Comparison of ENCODE assay signal across 16 mouse cellular contexts in genomic region chr17:35097164-35097655, GRCm38 (mm10). TPM values are rescaled to one million over a fixed set of nuclear protein-coding genes. Genes with fewer than 3 reads are reported as not detected.
DNase-seq lines count a peak whose midpoint lies in the region; ATAC-seq and TF ChIP-seq lines count a peak whose summit lies in the region.
"Had no signal": no experiment of that assay in that cellular context is flagged by ENCODE, and none has a peak within 500 bp of the region (broad histone marks: within the 10 kb centered on the region; RNA-seq: fewer than 3 reads in every experiment).

No protein-coding gene starts in this region.

- DNase-seq in embryonic facial prominence, embryonic 10.5 days (ENCODE audit: low spot score), result no peak
- peak; percentile 57 for DNase-seq in lung, postnatal 10 days
- no peak for DNase-seq in lung, adult 18-20 months
- DNase-seq in cerebellum, adult 2 months, result peak; percentile 72 to 78
- peak; percentile 61 for DNase-seq in left cerebral cortex, postnatal 4 days
- no peak for DNase-seq in ovary, postnatal 36 days (ENCODE audit: low spot score)
- no peak for DNase-seq in yolk sac, embryonic 10.5 days (ENCODE audit: low spot score)

- H3K36me3 ChIP-seq in embryonic facial prominence, embryonic 13.5 days, result peaks cover 99% of the 10 kb centered on the region
- peaks cover 97% of the 10 kb centered on the region for H3K36me3 ChIP-seq in embryonic facial prominence, embryonic 10.5 days (replicated peaks)

- WGBS in embryonic facial prominence, embryonic 13.5 days, result 82% methylated on average over 12 of the region's 12 CpGs
- 81% methylated on average over 12 of the region's 12 CpGs for WGBS in embryonic facial prominence, embryonic 10.5 days
- WGBS in cerebellum, adult 2 months, result 13% methylated on average over 12 of the region's 12 CpGs

- 0 out of 2 replicates have a peak, but pooled peaks have one; percentile 41 for TF ChIP-seq CTCF in cerebellum, adult 2 months (IDR thresholded peaks at IDR 0.05; ENCODE audit: borderline replicate concordance, insufficient read depth, low read depth, low read length)

- H3K27ac ChIP-seq in embryonic facial prominence, embryonic 13.5 days, result no peak overlapping the region
- H3K27ac ChIP-seq in embryonic facial prominence, embryonic 10.5 days (replicated peaks), result no peak overlapping the region
- peak overlapping the region; percentile 86 for H3K27ac ChIP-seq in cerebellum, adult 2 months (ENCODE audit: insufficient read depth, low read length)
- H3K27ac ChIP-seq: hindbrain, embryonic 12.5 days; neural tube, embryonic 13.5 days had no signal

- no peak for ATAC-seq in embryonic facial prominence, embryonic 13.5 days (ENCODE audit: insufficient number of reproducible peaks, insufficient read depth, low FRiP score, low TSS enrichment, low read depth)

- intact Hi-C loops in left cerebral cortex, postnatal 4 days (cut with DNase I), result no loop called here

- H3K4me3 ChIP-seq in embryonic facial prominence, embryonic 13.5 days, result no peak overlapping the region
- H3K4me3 ChIP-seq in embryonic facial prominence, embryonic 10.5 days, result no peak overlapping the region
- H3K4me3 ChIP-seq in cerebellum, adult 2 months (replicated peaks; ENCODE audit: insufficient read depth, low read depth, low read length), result no peak overlapping the region
- H3K4me3 ChIP-seq: hindbrain, embryonic 12.5 days; megakaryocyte, embryonic 14.5 days; neural tube, embryonic 13.5 days had no signal

- H3K27me3 ChIP-seq in embryonic facial prominence, embryonic 13.5 days, result no peaks in the 10 kb centered on the region
- H3K27me3 ChIP-seq in embryonic facial prominence, embryonic 10.5 days (replicated peaks; ENCODE audit: low read depth, poor library complexity, severe bottlenecking), result no peaks in the 10 kb centered on the region
- no peaks in the 10 kb centered on the region for H3K27me3 ChIP-seq in cerebellum, adult 2 months (ENCODE audit: control insufficient read depth, insufficient read depth, low read length)
- H3K27me3 ChIP-seq: hindbrain, embryonic 12.5 days; megakaryocyte, embryonic 14.5 days; neural tube, embryonic 13.5 days had no signal

- H3K4me2 ChIP-seq in embryonic facial prominence, embryonic 13.5 days, result no peak overlapping the region
- H3K4me2 ChIP-seq: hindbrain, embryonic 12.5 days; neural tube, embryonic 13.5 days had no signal

- H3K9me3 ChIP-seq in embryonic facial prominence, embryonic 13.5 days, result no peaks in the 10 kb centered on the region
- no peaks in the 10 kb centered on the region for H3K9me3 ChIP-seq in embryonic facial prominence, embryonic 10.5 days
- H3K9me3 ChIP-seq: hindbrain, embryonic 12.5 days; megakaryocyte, embryonic 14.5 days; neural tube, embryonic 13.5 days had no signal

- peak overlapping the region; percentile 44; the same call in 1 of the 2 replicates for H3K9ac ChIP-seq in embryonic facial prominence, embryonic 13.5 days
- H3K9ac ChIP-seq: hindbrain, embryonic 12.5 days; neural tube, embryonic 13.5 days had no signal

- no peaks in the 10 kb centered on the region for H3K4me1 ChIP-seq in embryonic facial prominence, embryonic 13.5 days
- no peaks in the 10 kb centered on the region; the same call in 1 of the 2 replicates for H3K4me1 ChIP-seq in embryonic facial prominence, embryonic 10.5 days
- H3K4me1 ChIP-seq in cerebellum, adult 2 months (ENCODE audit: control insufficient read depth, insufficient read depth, low read length), result peaks cover 76% of the 10 kb centered on the region
- H3K4me1 ChIP-seq: hindbrain, embryonic 12.5 days; neural tube, embryonic 13.5 days had no signal

- TF ChIP-seq POLR2A in cerebellum, adult 2 months (IDR thresholded peaks at IDR 0.05; ENCODE audit: borderline replicate concordance, insufficient read depth, low read length), result no peak

RNA-seq across cellular contexts. Expression of gene Abhd16a, which starts 8.1 kb away (rescaled TPM):
- 89.6 and 90.1 TPM in 2 replicates for polyA plus RNA-seq in embryonic facial prominence, embryonic 13.5 days (2015; fragmentation: Nextera tagmentation; extraction: Ambion mirVana)
- 59.4 and 60.0 TPM in 2 replicates for polyA plus RNA-seq in embryonic facial prominence, embryonic 10.5 days (2016; fragmentation: Nextera tagmentation; extraction: Ambion mirVana)
- 337 and 394 TPM in 2 replicates for polyA plus RNA-seq in cerebellum, adult 2 months (2012; rRNA removed)
- total RNA-seq in left cerebral cortex, postnatal 4 days (2021), result 10 to 100 TPM; 66.7 to 73.6 TPM

RNA-seq across cellular contexts. Expression of gene Ly6g5c, which starts 10.9 kb away (rescaled TPM):
- polyA plus RNA-seq in embryonic facial prominence, embryonic 13.5 days (2015; fragmentation: Nextera tagmentation; extraction: Ambion mirVana), result not detected in 2 replicates
- polyA plus RNA-seq in embryonic facial prominence, embryonic 10.5 days (2016; fragmentation: Nextera tagmentation; extraction: Ambion mirVana), result not detected in 2 replicates
- 0.28 TPM in 1 of 2 replicates, not detected in the other for polyA plus RNA-seq in cerebellum, adult 2 months (2012; rRNA removed)
- total RNA-seq in left cerebral cortex, postnatal 4 days (2021), result not detected
- total RNA-seq: gastrocnemius, adult 8-10 months; left cerebral cortex, postnatal 10 days had no signal
- polyA plus RNA-seq: brain, embryonic 14.5 days; embryonic facial prominence, embryonic 14.5 days; hindbrain, embryonic 12.5 days; neural tube, embryonic 13.5 days; spleen, adult 2 months had no signal

RNA-seq across cellular contexts. Expression of gene Ly6g6f, which starts 11.8 kb away (rescaled TPM):
- 0.18 and 0.23 TPM in 2 replicates for polyA plus RNA-seq in embryonic facial prominence, embryonic 13.5 days (2015; fragmentation: Nextera tagmentation; extraction: Ambion mirVana)
- polyA plus RNA-seq in embryonic facial prominence, embryonic 10.5 days (2016; fragmentation: Nextera tagmentation; extraction: Ambion mirVana), result 0.51 and 0.62 TPM in 2 replicates
- 0.86 and 1.1 TPM in 2 replicates for polyA plus RNA-seq in cerebellum, adult 2 months (2012; rRNA removed)
- total RNA-seq in left cerebral cortex, postnatal 4 days (2021), result not detected
- total RNA-seq: gastrocnemius, adult 8-10 months; left cerebral cortex, postnatal 10 days had no signal
- polyA plus RNA-seq: embryonic facial prominence, embryonic 14.5 days had no signal

RNA-seq across cellular contexts. Expression of gene Ly6g5b, which starts 18.0 kb away (rescaled TPM):
- polyA plus RNA-seq in embryonic facial prominence, embryonic 13.5 days (2015; fragmentation: Nextera tagmentation; extraction: Ambion mirVana), result 1.1 and 1.6 TPM in 2 replicates
- 1.5 and 1.6 TPM in 2 replicates for polyA plus RNA-seq in embryonic facial prominence, embryonic 10.5 days (2016; fragmentation: Nextera tagmentation; extraction: Ambion mirVana)
- polyA plus RNA-seq in cerebellum, adult 2 months (2012; rRNA removed), result 2.2 and 3.4 TPM in 2 replicates
- total RNA-seq in left cerebral cortex, postnatal 4 days (2021), result 1 to 10 TPM in 1 of 2 experiments, under 1 TPM in 1; 0.81 to 2.3 TPM
- total RNA-seq: gastrocnemius, adult 8-10 months had no signal

RNA-seq across cellular contexts. Expression of gene Ly6g6d, which starts 19.3 kb away (rescaled TPM):
- 0.77 and 1.3 TPM in 2 replicates for polyA plus RNA-seq in embryonic facial prominence, embryonic 13.5 days (2015; fragmentation: Nextera tagmentation; extraction: Ambion mirVana)
- polyA plus RNA-seq in embryonic facial prominence, embryonic 10.5 days (2016; fragmentation: Nextera tagmentation; extraction: Ambion mirVana), result 1.3 TPM in 1 of 2 replicates, not detected in the other
- 8.5 and 10.4 TPM in 2 replicates for polyA plus RNA-seq in cerebellum, adult 2 months (2012; rRNA removed)
- not detected for total RNA-seq in left cerebral cortex, postnatal 4 days (2021)

Comparison
In these comparisons a context has a peak if more than half of its experiments do, and no peak if none do; other contexts are left out.
1. DNase-seq: peak in lung, postnatal 10 days (single experiment), cerebellum, adult 2 months (2 of 2) and left cerebral cortex, postnatal 4 days (single experiment); none in embryonic facial prominence, embryonic 10.5 days (single experiment), lung, adult 18-20 months (0 of 2), ovary, postnatal 36 days (single experiment) and yolk sac, embryonic 10.5 days (single experiment).